Mouse (Mus musculus): ENCODE measurements at regions not wholly inside any gene's neighbourhood (a gene's known extent, or its start where the extent isn't known, plus 50 kb on each side); places are given as distances from the start of the nearest gene placed in this dataset.

DNA sequence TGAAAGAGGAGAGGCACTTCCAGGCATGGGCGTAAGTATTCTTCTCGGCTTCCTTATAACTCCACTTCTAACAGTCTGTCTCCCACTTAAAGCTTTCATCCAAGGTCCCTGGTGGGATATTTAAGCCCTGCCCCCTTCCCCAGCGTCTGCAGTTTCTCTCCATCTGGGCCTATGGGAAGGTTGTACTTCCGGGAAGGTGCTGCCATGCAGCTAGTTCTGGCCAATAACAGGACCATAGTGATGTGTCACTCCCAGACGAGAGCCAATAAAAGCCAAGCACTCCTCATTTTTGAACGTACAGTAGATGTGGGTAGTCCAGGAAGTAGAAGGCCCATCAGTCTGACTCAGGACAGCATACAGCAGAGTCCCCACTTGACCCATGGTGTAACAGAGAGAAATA, 121.0 kb downstream of the Drd1 start:
- TF ChIP-seq CTCF (IDR thresholded peaks at IDR 0.05; ENCODE audit: insufficient read depth, low read depth, low read length) (no peak), POLR2A (IDR thresholded peaks at IDR 0.05; ENCODE audit: insufficient read depth, low read depth, low read length) (no peak)
- Histone ChIP-seq H3K27ac (ENCODE audit: insufficient read depth, low read depth, low read length) (no peak overlapping the region), H3K4me3 (ENCODE audit: insufficient read depth, low read depth, low read length) (no peak overlapping the region), H3K4me1 (ENCODE audit: control insufficient read depth, insufficient read depth, low read length) (no peaks in the 10 kb centered on the region)
- WGBS: 88% methylated on average over 6 of the region's 6 CpGs

DNA sequence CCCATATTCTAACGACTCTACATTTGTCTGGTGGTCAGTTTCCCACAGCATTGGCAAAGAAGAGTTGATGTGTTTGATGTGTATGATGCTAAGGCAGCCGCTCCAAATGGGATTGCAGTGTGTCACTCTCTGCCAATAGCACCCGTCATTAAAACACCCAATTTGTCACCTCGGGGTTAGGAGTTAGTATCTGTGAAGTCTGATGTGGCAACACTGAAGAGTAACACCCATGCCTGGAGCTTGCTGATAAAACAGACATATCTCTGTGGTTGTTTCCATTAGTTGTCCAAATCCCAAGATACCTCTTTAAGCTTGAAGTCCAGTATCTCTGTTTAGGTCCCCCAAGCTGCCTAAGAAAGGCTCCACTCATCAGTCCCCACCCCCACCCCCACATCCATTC, 129.4 kb downstream of the Drd1 start:
- Histone ChIP-seq H3K27ac (ENCODE audit: insufficient read depth, low read depth, low read length) (no peak overlapping the region), H3K4me3 (ENCODE audit: insufficient read depth, low read depth, low read length) (no peak overlapping the region), H3K4me1 (ENCODE audit: control insufficient read depth, insufficient read depth, low read length) (peaks cover 9% of the 10 kb centered on the region; the same call in 1 of the 2 replicates)
- TF ChIP-seq POLR2A (IDR thresholded peaks at IDR 0.05; ENCODE audit: insufficient read depth, low read depth, low read length) (no peak), CTCF (IDR thresholded peaks at IDR 0.05; ENCODE audit: insufficient read depth, low read depth, low read length) (no peak)
- WGBS: 91% methylated on average over 4 of the region's 4 CpGs

DNA sequence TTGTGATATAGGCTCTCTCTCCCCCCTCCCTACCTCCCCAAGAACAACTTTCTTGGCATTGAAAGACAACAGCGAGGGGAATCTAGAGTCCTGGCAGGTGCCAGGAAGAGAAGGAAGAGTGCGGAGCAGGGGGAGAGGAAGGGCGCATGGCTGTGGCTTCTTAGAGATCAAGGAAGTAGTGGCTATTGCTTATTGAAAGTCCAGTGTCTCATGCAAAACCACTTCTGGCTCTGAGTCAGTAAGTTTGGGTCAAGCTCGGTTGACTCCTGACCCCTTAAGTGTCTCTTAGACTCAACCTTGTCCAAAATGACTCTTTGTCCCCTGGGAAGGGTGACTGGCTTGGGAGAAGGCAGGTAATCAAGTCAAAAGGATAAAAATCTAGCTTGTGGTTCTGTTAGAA, 131.1 kb downstream of the Drd1 start:
- TF ChIP-seq POLR2A (IDR thresholded peaks at IDR 0.05; ENCODE audit: insufficient read depth, low read depth, low read length) (no peak), CTCF (IDR thresholded peaks at IDR 0.05; ENCODE audit: insufficient read depth, low read depth, low read length) (no peak)
- Histone ChIP-seq H3K27ac (ENCODE audit: insufficient read depth, low read depth, low read length) (no peak overlapping the region), H3K4me1 (ENCODE audit: control insufficient read depth, insufficient read depth, low read length) (peaks cover 9% of the 10 kb centered on the region; the same call in 1 of the 2 replicates), H3K4me3 (ENCODE audit: insufficient read depth, low read depth, low read length) (no peak overlapping the region)
- WGBS: 93% methylated on average over 4 of the region's 4 CpGs

DNA sequence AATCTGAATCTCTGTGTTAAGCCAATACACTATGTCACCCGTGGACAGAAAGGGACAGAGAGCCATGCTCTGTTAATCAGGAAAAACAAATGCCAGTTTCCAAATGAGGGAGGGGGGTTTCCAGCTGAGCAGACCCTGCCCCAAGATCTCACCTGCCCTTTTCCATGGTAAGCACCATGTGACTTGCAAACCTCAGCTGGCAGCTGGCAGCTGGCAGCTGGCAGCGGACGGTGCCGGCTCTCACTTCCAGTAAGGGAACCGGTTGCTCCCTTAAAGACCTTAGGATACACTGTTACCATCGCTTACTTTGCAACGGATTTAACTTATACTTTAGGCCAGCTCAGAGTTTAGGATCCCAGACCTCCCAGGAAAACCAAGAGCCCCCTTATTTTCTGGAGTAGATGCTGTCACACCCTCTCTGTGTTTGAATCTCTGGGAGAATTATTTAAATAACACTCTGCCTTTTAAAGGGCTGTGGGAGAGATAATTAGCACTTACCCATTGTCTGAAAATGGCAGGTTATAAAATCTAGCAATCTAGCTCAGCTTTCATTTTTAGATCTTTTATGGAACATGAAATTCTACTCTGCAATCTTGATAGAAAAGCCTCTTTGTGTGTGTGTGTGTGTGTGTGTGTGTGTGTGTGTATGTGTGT, 131.7 kb downstream of the Drd1 start:
- Histone ChIP-seq H3K4me3 (ENCODE audit: insufficient read depth, low read depth, low read length) (no peak overlapping the region), H3K4me1 (ENCODE audit: control insufficient read depth, insufficient read depth, low read length) (peaks cover 9% of the 10 kb centered on the region; the same call in 1 of the 2 replicates), H3K27ac (ENCODE audit: insufficient read depth, low read depth, low read length) (no peak overlapping the region)
- 53% methylated on average over 7 of the region's 7 CpGs for WGBS
- no peak for TF ChIP-seq POLR2A (IDR thresholded peaks at IDR 0.05; ENCODE audit: insufficient read depth, low read depth, low read length)
- no peak for TF ChIP-seq CTCF (IDR thresholded peaks at IDR 0.05; ENCODE audit: insufficient read depth, low read depth, low read length)

DNA sequence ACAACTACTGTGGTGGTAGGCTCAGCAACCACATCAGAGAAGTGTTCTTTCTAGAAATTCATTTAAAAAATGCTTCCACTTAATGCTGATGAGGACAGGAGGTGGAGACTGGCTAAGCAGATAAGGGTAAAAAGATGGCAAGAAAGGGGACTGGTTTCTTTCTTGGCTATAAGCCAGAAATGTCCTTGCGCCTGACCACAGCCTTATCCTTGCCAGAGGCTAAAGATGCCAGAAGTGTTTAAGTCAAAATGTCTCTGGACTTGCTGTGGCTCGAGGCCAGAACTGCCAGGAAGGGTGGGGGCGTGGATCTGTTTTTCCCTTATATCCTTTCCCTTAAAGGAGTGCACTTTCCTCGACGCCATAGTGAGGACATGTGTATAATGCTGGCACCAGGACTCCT, 133.7 kb downstream of the Drd1 start:
- 85% methylated on average over 5 of the region's 5 CpGs for WGBS
- TF ChIP-seq POLR2A (IDR thresholded peaks at IDR 0.05; ENCODE audit: insufficient read depth, low read depth, low read length) (no peak), CTCF (IDR thresholded peaks at IDR 0.05; ENCODE audit: insufficient read depth, low read depth, low read length) (no peak)
- no peak overlapping the region for H3K4me3 ChIP-seq (ENCODE audit: insufficient read depth, low read depth, low read length)
- H3K27ac ChIP-seq (ENCODE audit: insufficient read depth, low read depth, low read length): no peak overlapping the region
- H3K4me1 ChIP-seq (ENCODE audit: control insufficient read depth, insufficient read depth, low read length): peaks cover 9% of the 10 kb centered on the region; the same call in 1 of the 2 replicates

DNA sequence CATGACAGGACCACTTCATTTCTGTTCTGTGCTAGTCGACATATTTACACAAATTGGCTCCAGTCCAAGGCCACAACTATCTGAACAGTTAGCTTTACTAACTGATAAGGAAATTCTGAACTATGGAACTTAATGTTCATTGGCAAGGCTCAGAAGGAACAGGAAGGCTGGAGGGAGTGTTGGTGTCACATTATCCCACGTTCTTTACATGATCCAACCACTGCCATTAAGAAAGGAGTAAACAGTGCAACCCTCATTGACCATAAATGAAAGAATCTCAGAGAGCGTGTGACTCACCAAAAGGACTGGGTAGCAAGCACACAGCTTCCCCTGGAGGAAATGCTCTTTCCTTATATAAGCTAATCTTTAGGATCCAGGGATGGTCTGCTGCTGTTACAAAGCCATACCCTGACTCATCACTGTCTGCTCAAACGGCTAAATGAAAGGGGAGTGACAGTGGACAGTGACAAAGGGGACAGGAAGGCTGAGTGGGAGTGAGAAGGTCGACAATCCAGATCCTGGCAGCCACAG, 135.6 kb downstream of the Drd1 start:
- 42% methylated on average over 5 of the region's 5 CpGs for WGBS
- peaks cover 13% of the 10 kb centered on the region; the same call in 1 of the 2 replicates for H3K4me1 ChIP-seq (ENCODE audit: control insufficient read depth, insufficient read depth, low read length)
- H3K27ac ChIP-seq (ENCODE audit: insufficient read depth, low read depth, low read length): no peak overlapping the region
- H3K4me3 ChIP-seq (ENCODE audit: insufficient read depth, low read depth, low read length): no peak overlapping the region
- TF ChIP-seq CTCF (IDR thresholded peaks at IDR 0.05; ENCODE audit: insufficient read depth, low read depth, low read length) (no peak), POLR2A (IDR thresholded peaks at IDR 0.05; ENCODE audit: insufficient read depth, low read depth, low read length) (no peak)

DNA sequence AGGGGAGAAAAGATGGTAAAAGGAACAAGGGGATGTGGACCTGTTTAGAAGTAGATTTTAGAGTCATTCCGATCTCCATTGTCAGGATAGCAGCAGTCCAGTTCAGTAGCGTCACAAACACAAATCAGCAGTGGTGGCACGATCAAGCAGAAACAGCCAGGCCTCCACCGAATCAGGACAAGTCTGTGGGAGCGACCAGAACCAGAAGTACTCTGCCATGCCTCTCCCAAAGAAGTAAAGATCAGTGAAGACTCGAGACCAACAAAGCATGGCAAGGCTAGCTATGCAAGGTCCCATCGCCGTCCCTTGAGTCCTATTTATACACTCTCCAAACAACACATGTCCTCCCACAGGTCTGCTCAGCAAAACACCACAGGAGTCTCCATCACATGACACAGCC, 140.0 kb downstream of the Drd1 start:
- Histone ChIP-seq H3K4me1 (ENCODE audit: control insufficient read depth, insufficient read depth, low read length) (peaks cover 4% of the 10 kb centered on the region; the same call in 1 of the 2 replicates), H3K4me3 (ENCODE audit: insufficient read depth, low read depth, low read length) (no peak overlapping the region), H3K27ac (ENCODE audit: insufficient read depth, low read depth, low read length) (no peak overlapping the region)
- TF ChIP-seq POLR2A (IDR thresholded peaks at IDR 0.05; ENCODE audit: insufficient read depth, low read depth, low read length) (no peak), CTCF (IDR thresholded peaks at IDR 0.05; ENCODE audit: insufficient read depth, low read depth, low read length) (no peak)
- WGBS: 73% methylated on average over 8 of the region's 8 CpGs

DNA sequence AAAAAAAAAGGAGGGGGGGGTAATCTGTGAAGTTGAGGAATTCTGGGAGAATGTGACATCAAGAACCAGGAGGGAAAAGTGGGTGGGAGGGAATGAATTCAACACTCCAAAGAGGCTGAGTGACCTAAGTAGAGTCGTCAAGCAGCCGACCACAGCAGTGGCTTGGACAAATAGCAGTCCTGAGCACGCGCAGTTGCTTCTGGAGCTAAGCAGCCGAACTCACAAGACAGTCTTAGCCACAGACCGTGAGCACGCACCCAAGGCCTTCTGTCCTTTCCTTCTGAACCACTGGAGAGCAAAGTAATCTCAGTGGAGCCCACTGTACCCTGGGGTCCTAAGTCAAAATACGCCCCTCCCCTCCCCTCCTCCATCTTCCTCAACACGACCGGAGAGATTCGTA, 141.1 kb downstream of the Drd1 start:
- H3K4me1 ChIP-seq (ENCODE audit: control insufficient read depth, insufficient read depth, low read length): peaks cover 4% of the 10 kb centered on the region; the same call in 1 of the 2 replicates
- no peak for TF ChIP-seq POLR2A (IDR thresholded peaks at IDR 0.05; ENCODE audit: insufficient read depth, low read depth, low read length)
- TF ChIP-seq CTCF (IDR thresholded peaks at IDR 0.05; ENCODE audit: insufficient read depth, low read depth, low read length): no peak
- no peak overlapping the region for H3K4me3 ChIP-seq (ENCODE audit: insufficient read depth, low read depth, low read length)
- H3K27ac ChIP-seq (ENCODE audit: insufficient read depth, low read depth, low read length): no peak overlapping the region
- 92% methylated on average over 11 of the region's 11 CpGs for WGBS

DNA sequence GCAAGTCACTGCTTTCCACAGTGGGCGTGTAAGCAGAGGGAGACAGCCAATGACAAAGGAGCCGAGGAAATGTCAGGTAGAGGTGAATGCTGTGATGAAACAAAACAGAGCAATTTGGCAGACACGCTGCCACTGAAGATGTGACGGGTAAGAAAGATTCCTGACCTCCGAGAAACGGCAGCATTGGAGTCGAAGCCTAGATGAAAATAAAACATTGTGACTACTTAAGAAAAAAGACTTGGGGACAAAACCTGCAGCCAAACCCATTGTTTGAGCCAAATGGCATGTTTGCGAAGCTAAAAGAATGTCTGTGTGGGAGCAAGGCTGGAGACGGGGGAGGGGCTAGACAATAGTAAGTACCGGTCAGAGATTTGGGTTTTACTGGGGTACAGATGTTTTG, 142.0 kb downstream of the Drd1 start:
- Histone ChIP-seq H3K4me3 (ENCODE audit: insufficient read depth, low read depth, low read length) (no peak overlapping the region), H3K4me1 (ENCODE audit: control insufficient read depth, insufficient read depth, low read length) (peaks cover 4% of the 10 kb centered on the region; the same call in 1 of the 2 replicates), H3K27ac (ENCODE audit: insufficient read depth, low read depth, low read length) (no peak overlapping the region)
- 79% methylated on average over 10 of the region's 10 CpGs for WGBS
- no peak for TF ChIP-seq CTCF (IDR thresholded peaks at IDR 0.05; ENCODE audit: insufficient read depth, low read depth, low read length)
- no peak for TF ChIP-seq POLR2A (IDR thresholded peaks at IDR 0.05; ENCODE audit: insufficient read depth, low read depth, low read length)

All from olfactory bulb, adult 2 months (tissue).